In the genomic region with DNA sequence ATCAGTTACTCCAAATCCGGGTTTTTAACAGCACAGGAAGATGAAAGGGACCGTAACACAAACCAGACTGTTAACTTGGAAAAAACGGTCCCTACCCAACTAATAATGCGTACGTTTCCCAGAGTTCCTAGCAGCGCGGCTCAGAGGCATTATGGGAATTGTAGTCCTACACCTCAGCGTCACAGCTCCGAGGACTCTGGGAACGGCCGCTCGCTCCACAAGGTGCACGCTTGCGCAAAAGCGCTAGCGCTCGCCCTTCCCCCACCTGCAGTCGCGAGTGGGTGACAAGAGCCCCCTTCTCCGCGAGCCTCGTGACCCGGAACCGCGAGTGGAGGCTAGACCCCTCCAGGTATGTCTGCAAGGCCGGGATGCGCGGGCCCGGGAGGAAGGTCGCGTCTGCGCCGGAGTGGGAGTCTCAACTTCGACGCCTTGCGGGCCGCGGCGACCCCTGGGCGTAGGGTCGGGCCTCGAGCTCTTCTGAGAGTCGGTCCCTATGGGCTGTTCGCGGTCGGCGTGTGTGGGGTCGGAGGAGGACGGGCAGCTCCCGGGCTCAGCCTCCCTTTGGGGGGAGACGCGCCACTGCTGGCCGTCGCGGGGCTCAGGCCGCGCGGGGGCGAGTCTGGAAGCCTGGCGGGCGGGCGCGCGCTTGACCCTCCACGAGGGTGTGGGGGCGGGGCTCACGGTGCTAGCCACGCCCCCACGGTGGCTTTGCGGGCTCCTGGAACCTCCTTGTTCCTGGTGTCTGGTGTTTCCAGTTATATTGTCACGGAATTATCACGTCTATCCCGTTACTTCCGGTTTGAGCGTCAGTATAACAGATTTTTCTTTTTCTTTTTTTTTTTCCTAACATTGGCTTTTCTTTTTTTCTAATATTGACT, we compare ENCODE assay signal across 8 mouse cellular contexts. TPM values are rescaled to one million over a fixed set of nuclear protein-coding genes. Genes with fewer than 3 reads are reported as not detected.
DNase-seq lines count a peak whose midpoint lies in the region; ATAC-seq lines count a peak whose summit lies in the region.

A gene (plus strand): TSS at position 138 of the 878 bp plus-strand sequence.

- H3K4me1 ChIP-seq in hindbrain, embryonic 15.5 days (replicated peaks) = peaks cover 15% of the 10 kb centered on the region

- H3K9me3 ChIP-seq in hindbrain, embryonic 15.5 days = no peaks in the 10 kb centered on the region

- peak; percentile 96 for DNase-seq in R1 (ENCODE audit: low read depth, low spot score)
- peak; percentile 91 to 95 for DNase-seq in cerebellum, postnatal 25 days
- DNase-seq in frontal cortex, postnatal 36 days (ENCODE audit: low spot score in 2 of 2) = peak; percentile 89 to 95
- DNase-seq in left cerebral cortex, adult 11 months (ENCODE audit: low spot score) = peak; percentile 89
- peak; percentile 91 to 93 for DNase-seq in lung, postnatal 4 days
- peak; percentile 86 for DNase-seq in retina, postnatal 7 days (ENCODE audit: low read depth, low spot score)
- DNase-seq in urinary bladder, adult 2 months (ENCODE audit: low spot score) = peak; percentile 80

- peak within 1 kb of the TSS; percentile 87 for H3K9ac ChIP-seq in hindbrain, embryonic 15.5 days

- H3K4me3 ChIP-seq in hindbrain, embryonic 15.5 days = peak within 1 kb of the TSS; percentile 74

- peak within 1 kb of the TSS; percentile 65 for H3K4me2 ChIP-seq in hindbrain, embryonic 15.5 days

- WGBS in hindbrain, embryonic 15.5 days = under 1% methylated on average over 75 of the region's 75 CpGs

- ATAC-seq in hindbrain, embryonic 15.5 days (ENCODE audit: low FRiP score, low read depth) = peak; percentile 98

- H3K27me3 ChIP-seq in hindbrain, embryonic 15.5 days = no peaks in the 10 kb centered on the region

- peak within 1 kb of the TSS; percentile 95 for H3K27ac ChIP-seq in hindbrain, embryonic 15.5 days (replicated peaks)

- no peaks in the 10 kb centered on the region for H3K36me3 ChIP-seq in hindbrain, embryonic 15.5 days

RNA-seq across cellular contexts. Expression of the gene that starts here (rescaled TPM):
- 25.1 and 25.9 TPM in 2 replicates for polyA plus RNA-seq in hindbrain, embryonic 15.5 days (2015; fragmentation: Nextera tagmentation; extraction: Ambion mirVana)
- 14.5 and 15.6 TPM in 2 replicates for polyA plus RNA-seq in urinary bladder, adult 2 months (2012; rRNA removed)

Comparison
In these comparisons a context has a peak if more than half of its experiments do, and no peak if none do; other contexts are left out.
1. Peak in every context shown above with its lines: DNase-seq, ATAC-seq, H3K4me3 ChIP-seq and H3K27ac ChIP-seq.